Comparison of ENCODE assay signal across 18 mouse cellular contexts in the genomic region with DNA sequence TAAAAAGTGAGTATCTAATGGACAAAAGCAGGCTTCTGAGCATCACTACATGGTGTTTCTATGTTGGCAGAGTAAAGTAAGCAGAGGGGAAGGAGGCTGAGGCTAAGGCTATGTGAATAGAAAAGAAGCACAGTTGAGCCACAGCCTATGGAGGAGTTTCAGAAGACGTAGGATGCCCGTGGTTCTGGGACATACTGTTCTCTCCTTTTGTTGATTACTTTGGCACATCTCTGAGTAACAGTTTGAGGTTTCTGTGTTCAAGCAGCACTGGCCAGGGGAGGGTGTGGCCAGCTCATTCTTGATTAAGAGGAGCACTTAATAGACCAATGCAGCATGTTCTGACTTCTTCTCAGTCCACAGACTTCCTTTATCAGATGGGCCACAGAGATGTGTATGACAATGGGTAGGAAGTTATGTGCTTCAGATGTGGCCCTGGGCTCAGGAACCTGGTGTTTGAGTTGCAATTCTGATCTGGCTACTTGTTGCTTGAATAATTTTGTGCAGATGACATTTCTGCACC.
"Had no signal": no experiment of that assay in that cellular context is flagged by ENCODE, and none has a peak within 500 bp of the region (broad histone marks: within the 10 kb centered on the region; RNA-seq: fewer than 3 reads in every experiment).

No protein-coding gene starts in this region.

- ATAC-seq: liver, embryonic 12.5 days; midbrain, embryonic 13.5 days; midbrain, embryonic 16.5 days had no signal

- DNase-seq: kidney, adult 18-20 months; kidney, adult 9 months; kidney, postnatal 14 days; kidney, postnatal 4 days; layer of hippocampus, adult 9-11 months; left cerebral cortex, postnatal 4 days; lung, adult 2 months; lung, postnatal 14 days; lung, postnatal 4 days; right cerebral cortex, adult 18-20 months; right cerebral cortex, postnatal 14 days; right cerebral cortex, postnatal 4 days; thymus, adult 2 months; thymus, postnatal 14 days; thymus, postnatal 4 days had no signal
